Mouse (Mus musculus): ENCODE measurements at regions not wholly inside any gene's neighbourhood (a gene's known extent, or its start where the extent isn't known, plus 50 kb on each side); places are given as distances from the start of the nearest gene placed in this dataset.
"Not testable (repeated sequence)": the region's sequence is repeated elsewhere in the genome, so short reads cannot be mapped to it uniquely, and the experiment has no call there.

- no peak for DNase-seq (ENCODE audit: low read depth, low spot score)
Measured at GRCm38 (mm10) chr8:46355066-46355465, 60.6 kb upstream of the Helt start.

GRCm38 (mm10) chr8:46357961-46358360, 63.5 kb upstream of the Helt start:
- DNase-seq (ENCODE audit: low read depth, low spot score) = not testable (repeated sequence)

GRCm38 (mm10) chr8:46362871-46363306, 68.4 kb upstream of the Helt start:
- no peak for DNase-seq (ENCODE audit: low read depth, low spot score)

- no peak for DNase-seq (ENCODE audit: low read depth, low spot score)
Measured at GRCm38 (mm10) chr8:46365711-46366110, 71.2 kb upstream of the Helt start.

GRCm38 (mm10) chr8:46367125-46367524, 72.7 kb upstream of the Helt start:
- DNase-seq (ENCODE audit: low read depth, low spot score) = no peak

- no peak for DNase-seq (ENCODE audit: low read depth, low spot score)
Measured at GRCm38 (mm10) chr8:46374092-46374491, 79.6 kb upstream of the Helt start.

GRCm38 (mm10) chr8:46375986-46376385, 81.5 kb upstream of the Helt start:
- DNase-seq (ENCODE audit: low read depth, low spot score) = no peak

GRCm38 (mm10) chr8:46384926-46385325, 85.9 kb upstream of the Acsl1 start:
- DNase-seq (ENCODE audit: low read depth, low spot score) = no peak

GRCm38 (mm10) chr8:46385806-46386205, 85.0 kb upstream of the Acsl1 start:
- DNase-seq (ENCODE audit: low read depth, low spot score) = no peak

- no peak for DNase-seq (ENCODE audit: low read depth, low spot score)
Measured at GRCm38 (mm10) chr8:46386553-46386952, 84.3 kb upstream of the Acsl1 start.

GRCm38 (mm10) chr8:46387037-46387436, 83.8 kb upstream of the Acsl1 start:
- no peak for DNase-seq (ENCODE audit: low read depth, low spot score)

- DNase-seq (ENCODE audit: low read depth, low spot score) = no peak
Measured at GRCm38 (mm10) chr8:46388421-46388820, 82.4 kb upstream of the Acsl1 start.

GRCm38 (mm10) chr8:46390431-46390830, 80.4 kb upstream of the Acsl1 start:
- no peak for DNase-seq (ENCODE audit: low read depth, low spot score)

- DNase-seq (ENCODE audit: low read depth, low spot score) = no peak
Measured at GRCm38 (mm10) chr8:46391678-46392077, 79.2 kb upstream of the Acsl1 start.

- no peak for DNase-seq (ENCODE audit: low read depth, low spot score)
Measured at GRCm38 (mm10) chr8:46393296-46393695, 77.5 kb upstream of the Acsl1 start.

- DNase-seq (ENCODE audit: low read depth, low spot score) = no peak
Measured at GRCm38 (mm10) chr8:46394750-46395149, 76.1 kb upstream of the Acsl1 start.

GRCm38 (mm10) chr8:46395348-46395747, 75.5 kb upstream of the Acsl1 start:
- DNase-seq (ENCODE audit: low read depth, low spot score) = no peak

- no peak for DNase-seq (ENCODE audit: low read depth, low spot score)
Measured at GRCm38 (mm10) chr8:46397081-46397480, 73.8 kb upstream of the Acsl1 start.

- DNase-seq (ENCODE audit: low read depth, low spot score) = no peak
Measured at GRCm38 (mm10) chr8:46397777-46398176, 73.1 kb upstream of the Acsl1 start.

GRCm38 (mm10) chr8:46400595-46400994, 70.2 kb upstream of the Acsl1 start:
- DNase-seq (ENCODE audit: low read depth, low spot score) = no peak

GRCm38 (mm10) chr8:46403877-46404560, 66.8 kb upstream of the Acsl1 start:
- DNase-seq (ENCODE audit: low read depth, low spot score) = peak; percentile 13

- no peak for DNase-seq (ENCODE audit: low read depth, low spot score)
Measured at GRCm38 (mm10) chr8:46408886-46409285, 62.0 kb upstream of the Acsl1 start.

- DNase-seq (ENCODE audit: low read depth, low spot score) = no peak
Measured at GRCm38 (mm10) chr8:46409296-46409695, 61.5 kb upstream of the Acsl1 start.
